Mouse (Mus musculus) E14TG2a.4 (cell line): ENCODE measurements at regions not wholly inside any gene's neighbourhood (a gene's known extent, or its start where the extent isn't known, plus 50 kb on each side); places are given as distances from the start of the nearest gene placed in this dataset.

Experiments used
- H3K27me3 ChIP-seq: 2 replicates; pipeline ENCODE4 v1.6.1; 2014; ENCODE audit warnings: low read length, control low read depth; ENCODE audit not compliant: insufficient read depth
- H3K36me3 ChIP-seq: 2 replicates; pipeline ENCODE4 v1.6.1; 2014; ENCODE audit warnings: low read length, control low read depth; ENCODE audit not compliant: insufficient read depth
- H3K4me1 ChIP-seq: replicated peaks from 2 replicates; pipeline ENCODE4 v1.6.1; 2014; ENCODE audit warnings: low read depth, low read length, control low read depth
- H3K4me3 ChIP-seq: replicated peaks from 2 replicates; pipeline ENCODE4 v1.5.1; 2014; ENCODE audit warnings: mild to moderate bottlenecking, low read length
- H3K9me3 ChIP-seq: 2 replicates; pipeline ENCODE4 v1.6.1; 2014; ENCODE audit warnings: low read length, control low read depth
- CTCF ChIP-seq: conservative IDR thresholded peaks from 2 replicates; pipeline ENCODE4 v1.5.1; 2014; ENCODE audit warnings: low read length
- NANOG ChIP-seq: IDR thresholded peaks from 2 replicates; pipeline ENCODE4 v1.6.1; 2014; ENCODE audit warnings: borderline replicate concordance, low read length, mixed read lengths
- POU5F1 ChIP-seq: IDR thresholded peaks from 2 replicates; pipeline ENCODE4 v1.6.1; 2014; ENCODE audit warnings: low read length, borderline replicate concordance

DNA sequence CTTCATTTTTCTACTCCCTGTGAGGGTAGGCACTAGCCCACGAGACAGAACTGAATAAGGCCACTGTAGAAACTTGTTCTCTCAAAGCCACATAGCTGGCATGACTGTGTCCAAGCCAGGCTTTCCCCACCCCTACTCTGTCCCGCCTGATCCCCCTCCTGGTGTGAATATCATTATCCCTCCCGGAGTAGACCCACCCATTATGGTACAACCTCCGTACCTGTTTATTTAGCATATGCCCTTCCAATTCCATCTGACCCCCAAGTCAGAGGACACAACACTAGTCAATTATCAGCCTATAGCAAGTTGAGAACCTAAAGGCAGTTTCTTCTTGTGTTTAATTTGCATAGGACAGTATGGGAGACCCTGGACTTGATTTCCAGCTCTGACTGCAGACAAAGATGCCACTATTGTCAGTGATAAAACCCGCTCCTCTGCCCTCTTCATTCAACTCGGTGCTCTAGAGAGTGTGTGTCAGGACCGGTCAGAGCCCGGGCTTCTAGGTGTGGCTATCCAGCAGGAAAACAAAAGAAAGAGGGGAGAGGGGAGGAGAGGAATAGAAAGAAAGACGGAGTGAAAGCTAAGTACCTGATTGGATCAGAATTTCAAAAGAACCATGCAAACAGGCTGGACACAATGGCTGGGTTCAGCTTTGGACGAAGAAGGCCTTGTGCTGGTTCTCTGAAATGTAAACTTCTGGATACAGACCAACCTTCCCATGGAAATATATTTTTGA is 115.1 kb upstream of the Med13l start:
- Histone ChIP-seq H3K36me3 (peaks cover 21% of the 10 kb centered on the region), H3K9me3 (peaks cover 21% of the 10 kb centered on the region), H3K4me1 (peaks cover 94% of the 10 kb centered on the region), H3K4me3 (peak overlapping the region; percentile 51), H3K27me3 (no peaks in the 10 kb centered on the region)
- TF ChIP-seq POU5F1 (no peak), NANOG (peak; percentile 21; the same call in 1 of the 2 replicates)

- Histone ChIP-seq H3K36me3 (peaks cover 16% of the 10 kb centered on the region), H3K4me3 (peak overlapping the region; percentile 51), H3K9me3 (peaks cover 16% of the 10 kb centered on the region), H3K4me1 (peaks cover 93% of the 10 kb centered on the region), H3K27me3 (no peaks in the 10 kb centered on the region)
- TF ChIP-seq CTCF (no peak), NANOG (0 out of 2 replicates have a peak, but pooled peaks have one; percentile 23)
These were observed 114.5 kb upstream of the Med13l start for GRCm38 (mm10) chr5:118445988-118446280.

DNA sequence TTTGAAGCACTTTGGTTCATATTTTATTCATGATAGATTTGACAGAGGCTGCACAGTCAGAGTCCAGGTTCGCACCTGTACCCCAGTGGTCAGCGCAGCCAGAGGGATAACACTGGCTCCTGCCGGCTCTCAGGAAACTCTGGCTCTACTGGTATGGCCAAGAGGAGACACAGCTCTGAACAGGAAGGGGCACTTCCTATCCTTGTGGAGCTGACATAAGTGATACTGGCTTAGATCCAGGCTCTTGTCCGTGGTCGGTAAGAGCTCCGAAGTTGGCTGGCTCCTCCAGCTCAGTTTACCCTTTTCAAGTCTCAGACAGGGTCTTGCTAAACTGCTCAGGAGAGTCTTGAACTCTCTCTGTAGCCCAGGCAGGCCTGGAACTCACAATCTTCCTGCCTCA is 113.6 kb upstream of the Med13l start:
- no peak for TF ChIP-seq NANOG
- TF ChIP-seq POU5F1, result no peak
- no peak for TF ChIP-seq CTCF
- H3K27me3 ChIP-seq, result no peaks in the 10 kb centered on the region
- H3K36me3 ChIP-seq, result peaks cover 8% of the 10 kb centered on the region
- peaks cover 8% of the 10 kb centered on the region for H3K9me3 ChIP-seq
- H3K4me3 ChIP-seq, result peak overlapping the region; percentile 51; the same call in 1 of the 2 replicates
- H3K4me1 ChIP-seq, result peaks cover 93% of the 10 kb centered on the region

- no peak for TF ChIP-seq POU5F1
- peaks cover 4% of the 10 kb centered on the region for H3K9me3 ChIP-seq
- peaks cover 3% of the 10 kb centered on the region for H3K36me3 ChIP-seq
- no peaks in the 10 kb centered on the region for H3K27me3 ChIP-seq
- H3K4me1 ChIP-seq, result peaks cover 93% of the 10 kb centered on the region
- H3K4me3 ChIP-seq, result 0 out of 2 replicates have a peak overlapping the region, but pooled peaks have one; percentile 51
These were observed 113.1 kb upstream of the Med13l start for GRCm38 (mm10) chr5:118447366-118447765.

GRCm38 (mm10) chr5:118448884-118449515 is 111.5 kb upstream of the Med13l start:
- H3K4me1 ChIP-seq, result peaks cover 97% of the 10 kb centered on the region
- H3K4me3 ChIP-seq, result no peak overlapping the region
- no peaks in the 10 kb centered on the region for H3K9me3 ChIP-seq
- TF ChIP-seq CTCF (no peak), NANOG (no peak), POU5F1 (no peak)
- H3K36me3 ChIP-seq, result no peaks in the 10 kb centered on the region
- H3K27me3 ChIP-seq, result no peaks in the 10 kb centered on the region

GRCm38 (mm10) chr5:118449893-118450292 is 110.6 kb upstream of the Med13l start:
- no peak for TF ChIP-seq NANOG
- no peak for TF ChIP-seq CTCF
- no peak for TF ChIP-seq POU5F1
- Histone ChIP-seq H3K9me3 (no peaks in the 10 kb centered on the region), H3K4me3 (no peak overlapping the region), H3K27me3 (no peaks in the 10 kb centered on the region), H3K36me3 (no peaks in the 10 kb centered on the region), H3K4me1 (peaks cover 97% of the 10 kb centered on the region)

DNA sequence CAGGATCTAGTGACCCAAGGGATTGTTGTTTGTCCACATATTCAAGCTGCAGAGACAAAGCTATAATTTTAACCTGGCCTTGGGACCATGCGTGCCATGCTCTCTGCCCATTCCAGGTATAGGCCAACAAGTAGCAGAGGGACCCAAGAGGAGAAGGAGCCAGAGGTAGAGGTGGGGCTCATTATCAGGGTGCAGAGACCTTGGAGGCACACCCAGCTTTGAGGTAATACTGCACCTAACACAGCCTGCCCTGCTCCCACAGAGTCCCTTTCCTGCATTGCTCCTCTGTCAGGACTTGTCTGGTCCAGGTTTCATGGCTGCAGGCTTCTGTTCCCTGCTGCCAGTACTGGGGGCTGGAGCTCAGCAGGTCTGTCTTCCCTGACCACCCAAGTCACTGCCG is 108.4 kb upstream of the Med13l start:
- TF ChIP-seq CTCF, result no peak
- no peak for TF ChIP-seq NANOG
- TF ChIP-seq POU5F1, result no peak
- H3K27me3 ChIP-seq, result no peaks in the 10 kb centered on the region
- H3K4me1 ChIP-seq, result peaks cover 88% of the 10 kb centered on the region

DNA sequence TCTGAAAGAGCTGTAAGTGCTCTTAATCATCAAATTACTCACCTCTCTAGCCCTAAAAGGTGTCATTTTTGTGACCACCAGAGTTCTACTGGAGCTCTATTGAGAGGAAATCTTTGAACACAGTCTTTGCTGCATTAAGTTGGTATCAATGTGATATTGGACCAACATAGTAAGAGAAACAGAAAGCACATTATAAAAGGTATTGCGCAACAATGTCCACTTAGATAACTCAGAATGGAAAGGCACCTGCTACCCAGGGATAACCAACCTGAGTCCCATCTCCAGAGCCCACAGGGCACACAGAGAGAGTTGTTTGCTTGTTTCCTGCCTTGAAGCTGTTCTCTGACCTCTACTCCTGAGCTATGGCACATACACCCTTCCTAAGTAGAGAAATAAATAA is 106.4 kb upstream of the Med13l start:
- H3K36me3 ChIP-seq, result no peaks in the 10 kb centered on the region
- TF ChIP-seq CTCF (no peak), NANOG (no peak), POU5F1 (no peak)
- H3K9me3 ChIP-seq, result no peaks in the 10 kb centered on the region
- H3K4me3 ChIP-seq, result no peak overlapping the region
- H3K4me1 ChIP-seq, result peaks cover 86% of the 10 kb centered on the region
- no peaks in the 10 kb centered on the region for H3K27me3 ChIP-seq

More for the DNA sequence above, 108.4 kb upstream of the Med13l start:
- Histone ChIP-seq H3K4me3 (peak overlapping the region; percentile 37; the same call in 1 of the 2 replicates), H3K36me3 (no peaks in the 10 kb centered on the region), H3K9me3 (no peaks in the 10 kb centered on the region)

GRCm38 (mm10) chr5:118458727-118459390 is 101.6 kb upstream of the Med13l start:
- Histone ChIP-seq H3K4me3 (peak overlapping the region; percentile 71), H3K27me3 (no peaks in the 10 kb centered on the region; the same call in 1 of the 2 replicates), H3K36me3 (no peaks in the 10 kb centered on the region), H3K9me3 (no peaks in the 10 kb centered on the region), H3K4me1 (peaks cover 86% of the 10 kb centered on the region)
- TF ChIP-seq CTCF, result no peak
- TF ChIP-seq NANOG, result no peak
- no peak for TF ChIP-seq POU5F1
